Mouse (Mus musculus): Measurements from ENCODE around the gene Bag3. TPM values are rescaled to one million over a fixed set of nuclear protein-coding genes. Genes with fewer than 3 reads are reported as not detected.

Bag3 gene
- total and polyA plus RNA-seq, 3 experiments: 9.1 to 107 (median 20.9) TPM

DNA sequence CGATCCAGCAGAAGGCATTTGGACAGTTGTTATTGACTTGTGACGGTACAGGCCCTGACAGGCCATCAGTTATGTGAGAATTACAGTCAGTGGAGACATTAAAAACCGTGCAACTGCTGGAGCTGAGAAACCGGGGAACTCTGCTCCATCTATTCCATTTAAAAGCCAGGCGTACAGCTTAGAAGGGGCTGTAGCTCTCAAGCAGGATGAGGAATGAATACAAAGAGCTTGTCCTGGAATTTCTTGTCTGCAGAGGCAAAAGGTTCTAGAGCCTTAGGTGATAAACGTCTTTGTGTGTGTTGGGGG is 69.5 kb downstream of the Bag3 start:
- H3K4me3 ChIP-seq (ENCODE audit: low read depth, low read length): no peak overlapping the region
- peaks cover 3% of the 10 kb centered on the region; the same call in 1 of the 2 replicates for H3K9me3 ChIP-seq (replicated peaks)
- H3K4me1 ChIP-seq (ENCODE audit: insufficient read depth, low read depth, low read length): peaks cover 44% of the 10 kb centered on the region
- no peaks in the 10 kb centered on the region for H3K27me3 ChIP-seq (ENCODE audit: insufficient read depth, low read length)
- TF ChIP-seq GATA2 (IDR thresholded peaks at IDR 0.05; ENCODE audit: borderline replicate concordance, low read depth, low read length): no peak
- TF ChIP-seq GATA1 (IDR thresholded peaks at IDR 0.05; ENCODE audit: borderline replicate concordance, low read length): no peak
- no peak for TF ChIP-seq CTCF (IDR thresholded peaks at IDR 0.05; ENCODE audit: low read depth, low read length)
- no peak for TF ChIP-seq POLR2AphosphoS5 (IDR thresholded peaks at IDR 0.05; ENCODE audit: insufficient replicate concordance, low read depth, low read length)
- TF ChIP-seq TAL1 (conservative IDR thresholded peaks at IDR 0.05; ENCODE audit: low read depth, low read length): no peak
- H3K36me3 ChIP-seq (replicated peaks): no peaks in the 10 kb centered on the region
- ATAC-seq (ENCODE audit: extremely low read depth, insufficient number of reproducible peaks, low FRiP score, poor library complexity, severe bottlenecking) (no peak), DNase-seq (ENCODE audit: low spot score) (no peak)

DNA sequence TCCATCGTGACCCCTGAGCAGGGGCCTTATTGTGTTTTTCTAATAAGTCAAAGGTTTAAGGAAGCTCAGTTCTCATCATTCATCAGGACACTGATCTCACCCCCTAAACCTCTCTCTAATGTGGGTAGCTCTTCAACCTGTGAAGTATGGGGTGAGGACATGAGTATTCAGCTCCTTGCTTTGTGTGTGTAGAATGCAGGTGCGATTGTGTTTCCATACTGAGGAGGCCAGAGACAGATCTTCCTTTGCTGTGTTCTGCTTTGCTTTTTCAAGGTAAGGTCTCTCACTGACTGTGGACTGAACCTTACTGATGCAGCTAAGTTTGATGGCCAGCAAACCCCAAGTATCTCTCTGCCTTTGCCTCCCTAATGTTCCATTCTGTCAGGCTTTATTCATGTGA is 72.9 kb downstream of the Bag3 start:
- peaks cover 25% of the 10 kb centered on the region for H3K4me1 ChIP-seq (ENCODE audit: insufficient read depth, low read depth, low read length)
- ATAC-seq (ENCODE audit: extremely low read depth, insufficient number of reproducible peaks, low FRiP score, poor library complexity, severe bottlenecking): no peak
- H3K9me3 ChIP-seq (replicated peaks): peaks cover 3% of the 10 kb centered on the region; the same call in 1 of the 2 replicates
- TF ChIP-seq POLR2AphosphoS5 (IDR thresholded peaks at IDR 0.05; ENCODE audit: insufficient replicate concordance, low read depth, low read length) (no peak), GATA2 (IDR thresholded peaks at IDR 0.05; ENCODE audit: borderline replicate concordance, low read depth, low read length) (no peak), CTCF (IDR thresholded peaks at IDR 0.05; ENCODE audit: low read depth, low read length) (no peak)
- no peaks in the 10 kb centered on the region for H3K36me3 ChIP-seq (replicated peaks)
- H3K4me3 ChIP-seq (ENCODE audit: low read depth, low read length): no peak overlapping the region
- no peak for DNase-seq (ENCODE audit: low spot score)
- H3K27me3 ChIP-seq (ENCODE audit: insufficient read depth, low read length): no peaks in the 10 kb centered on the region

Other genes starting within 250 kb of the Bag3 start
- gene BC017158, start 225.4 kb upstream of the Bag3 start, total RNA-seq (2014; fragmentation: Nextera tagmentation): 89.4 and 93.4 TPM in 2 replicates
- 26.8 and 35.3 TPM in 2 replicates for gene BC017158, start 225.4 kb upstream of the Bag3 start, total RNA-seq (2017)
- 31.7 and 33.5 TPM in 2 replicates for gene BC017158, start 225.4 kb upstream of the Bag3 start, polyA plus RNA-seq (2012)
- gene Rgs10, start 104.9 kb upstream of the Bag3 start, total RNA-seq (2014; fragmentation: Nextera tagmentation): 156 and 172 TPM in 2 replicates
- gene Rgs10, start 104.9 kb upstream of the Bag3 start, total RNA-seq (2017): 121 and 126 TPM in 2 replicates
- gene Rgs10, start 104.9 kb upstream of the Bag3 start, polyA plus RNA-seq (2012): 133 and 183 TPM in 2 replicates
- gene Tial1, start 61.9 kb upstream of the Bag3 start, total RNA-seq (2014; fragmentation: Nextera tagmentation): 139 and 151 TPM in 2 replicates
- gene Tial1, start 61.9 kb upstream of the Bag3 start, total RNA-seq (2017): 48.2 and 59.7 TPM in 2 replicates
- 51.5 and 70.7 TPM in 2 replicates for gene Tial1, start 61.9 kb upstream of the Bag3 start, polyA plus RNA-seq (2012)
- 40.6 and 44.0 TPM in 2 replicates for gene Inpp5f, start 87.7 kb downstream of the Bag3 start, total RNA-seq (2014; fragmentation: Nextera tagmentation)
- 21.4 and 23.8 TPM in 2 replicates for gene Inpp5f, start 87.7 kb downstream of the Bag3 start, total RNA-seq (2017)
- 5.6 and 7.6 TPM in 2 replicates for gene Inpp5f, start 87.7 kb downstream of the Bag3 start, polyA plus RNA-seq (2012)
- gene Mcmbp, start 216.9 kb downstream of the Bag3 start, total RNA-seq (2014; fragmentation: Nextera tagmentation): 91.6 and 100 TPM in 2 replicates
- 56.3 and 62.9 TPM in 2 replicates for gene Mcmbp, start 216.9 kb downstream of the Bag3 start, total RNA-seq (2017)
- 16.5 and 28.6 TPM in 2 replicates for gene Mcmbp, start 216.9 kb downstream of the Bag3 start, polyA plus RNA-seq (2012)
- 41.8 and 44.7 TPM in 2 replicates for gene Sec23ip, start 221.3 kb downstream of the Bag3 start, total RNA-seq (2014; fragmentation: Nextera tagmentation)
- gene Sec23ip, start 221.3 kb downstream of the Bag3 start, total RNA-seq (2017): 37.9 and 43.2 TPM in 2 replicates
- gene Sec23ip, start 221.3 kb downstream of the Bag3 start, polyA plus RNA-seq (2012): 10.1 and 15.5 TPM in 2 replicates